Mouse (Mus musculus) layer of hippocampus, postnatal 36 days (tissue): ENCODE results near the gene Ctdsp2. TPM values are rescaled to one million over a fixed set of nuclear protein-coding genes. Genes with fewer than 3 reads are reported as not detected.

Experiments used
- DNase-seq, 2 experiments: peaks; one replicate each; pipeline ENCODE4 v3.0.0; 2022
- total RNA-seq, 2 experiments: library from RNA; stranded (reverse); gene quantifications; 2 replicates each; pipeline ENCODE4 v1.2.3; 2021

Ctdsp2 gene
- total RNA-seq, 2 experiments from 2014 or later, result 103 to 114 TPM

DNA sequence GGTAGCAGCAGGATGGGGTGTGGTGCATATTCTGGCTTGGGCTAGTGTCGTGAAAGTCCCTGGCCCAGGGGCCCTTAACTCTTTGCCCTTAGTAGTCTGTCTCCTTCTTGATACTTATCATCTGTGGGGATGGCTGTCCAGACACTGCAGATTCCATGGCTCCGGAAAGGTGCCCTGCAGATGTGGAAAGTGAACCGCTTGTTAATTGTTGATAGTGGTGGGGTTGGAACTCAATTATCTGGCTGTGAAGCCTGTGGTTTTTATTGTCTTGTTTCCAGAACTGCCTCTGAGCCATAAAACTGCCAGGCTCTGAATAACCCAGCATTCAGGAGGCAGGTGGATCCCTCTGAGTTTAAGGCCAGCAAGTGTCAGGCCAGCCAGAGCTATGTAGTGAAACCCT lies 13.2 kb downstream of the Ctdsp2 start:
- no peak for DNase-seq

DNA sequence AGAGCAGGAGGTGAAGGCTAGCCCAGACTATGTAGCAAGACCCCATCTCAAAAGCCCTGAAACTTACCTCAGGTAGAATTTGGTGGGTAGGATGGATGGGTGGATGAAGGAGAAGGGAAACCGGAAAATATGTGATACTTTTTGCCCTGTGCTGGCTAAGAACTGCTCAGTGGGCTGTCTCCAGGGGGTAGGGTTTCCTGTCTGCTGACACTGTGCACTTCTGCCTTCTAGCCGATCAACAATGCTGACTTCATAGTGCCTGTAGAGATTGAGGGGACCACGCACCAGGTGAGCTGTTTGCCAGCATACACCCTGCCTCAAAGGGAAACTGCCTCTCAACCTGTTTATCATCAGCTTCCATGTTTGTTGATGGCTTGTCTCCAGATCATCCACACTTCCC lies 15.1 kb downstream of the Ctdsp2 start:
- DNase-seq, result no peak

DNA sequence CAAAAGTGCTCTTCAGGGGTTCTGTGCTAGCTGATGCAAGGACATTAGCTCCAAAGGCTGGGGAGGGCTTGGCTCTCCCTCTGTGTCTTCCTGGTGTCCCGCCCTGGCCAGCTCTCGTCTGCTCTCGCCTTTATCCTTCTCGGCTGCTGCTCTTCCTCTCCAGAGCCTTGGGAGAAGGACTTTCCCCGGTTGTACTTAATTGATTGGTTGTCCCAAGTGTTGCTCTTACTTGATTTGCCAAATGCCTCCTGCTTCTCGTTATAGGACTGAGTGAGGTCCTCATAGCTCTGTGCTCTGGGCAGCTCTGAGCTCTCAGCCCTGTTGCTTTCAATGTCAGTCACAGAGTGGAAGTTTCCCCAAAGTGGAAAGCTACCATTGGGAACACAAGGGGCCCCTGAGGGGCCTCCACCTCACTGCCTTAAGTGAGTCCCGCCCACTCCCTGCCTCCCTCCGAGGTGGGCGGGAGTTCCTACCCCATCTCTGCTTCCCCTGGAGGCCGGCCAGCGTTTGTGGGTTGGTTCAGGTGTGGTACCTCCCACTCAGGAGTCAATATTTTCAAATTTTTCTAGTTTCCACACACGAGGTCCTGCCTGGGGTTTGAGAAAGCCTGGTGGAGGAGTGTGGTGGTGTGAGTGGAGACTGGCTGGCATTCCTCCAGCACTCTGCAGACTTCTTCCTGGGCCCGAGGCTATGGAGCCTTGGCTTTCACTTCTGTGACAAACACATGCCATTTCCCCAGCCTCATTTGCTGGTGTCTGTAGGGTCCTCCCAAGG lies 19.0 kb downstream of the Ctdsp2 start:
- no peak for DNase-seq

DNA sequence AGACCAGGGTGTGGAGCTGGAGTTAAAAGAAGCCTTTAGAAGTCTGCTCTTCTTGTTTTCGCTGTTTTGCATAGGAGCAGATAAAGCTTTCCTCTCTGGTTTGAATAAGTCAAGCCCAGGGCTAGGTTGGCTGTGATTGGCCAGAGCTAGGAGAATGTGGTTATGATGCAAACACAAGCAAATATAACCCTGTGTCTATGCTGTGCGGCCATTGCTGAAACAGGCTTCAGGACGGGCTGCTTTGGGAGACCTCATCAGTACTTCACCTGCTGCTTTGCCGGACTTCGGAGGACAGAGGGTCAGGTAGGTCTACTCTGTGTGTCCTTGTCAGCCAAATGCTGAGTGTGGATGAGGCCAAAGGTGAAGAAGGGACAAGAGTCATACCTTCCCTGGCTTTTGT lies 22.0 kb downstream of the Ctdsp2 start, which contains the start of gene Avil:
Gene Avil, plus strand, starts transcription at position 181 of the 400 bp plus-strand sequence.
- DNase-seq, result no peak

DNA sequence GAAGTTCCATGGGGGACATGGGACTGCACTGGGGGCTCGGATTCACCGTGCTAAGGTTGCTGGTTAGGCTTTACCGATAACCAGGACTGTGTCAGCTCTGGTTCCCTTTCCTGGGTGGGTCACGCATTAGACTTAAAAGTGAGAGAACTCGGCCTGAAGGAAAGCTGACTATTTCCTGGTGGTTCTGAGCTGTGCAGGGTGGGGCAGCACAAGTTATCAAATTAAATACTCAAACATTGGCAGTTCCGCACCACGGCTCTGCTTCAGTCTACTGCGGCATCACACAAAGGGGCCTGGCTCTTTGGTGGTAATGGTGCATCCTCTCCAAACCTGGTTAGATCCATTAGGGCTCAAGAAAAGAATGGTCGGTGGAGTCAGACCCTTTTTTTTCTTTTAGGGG lies 22.8 kb downstream of the Ctdsp2 start:
- no peak for DNase-seq

DNA sequence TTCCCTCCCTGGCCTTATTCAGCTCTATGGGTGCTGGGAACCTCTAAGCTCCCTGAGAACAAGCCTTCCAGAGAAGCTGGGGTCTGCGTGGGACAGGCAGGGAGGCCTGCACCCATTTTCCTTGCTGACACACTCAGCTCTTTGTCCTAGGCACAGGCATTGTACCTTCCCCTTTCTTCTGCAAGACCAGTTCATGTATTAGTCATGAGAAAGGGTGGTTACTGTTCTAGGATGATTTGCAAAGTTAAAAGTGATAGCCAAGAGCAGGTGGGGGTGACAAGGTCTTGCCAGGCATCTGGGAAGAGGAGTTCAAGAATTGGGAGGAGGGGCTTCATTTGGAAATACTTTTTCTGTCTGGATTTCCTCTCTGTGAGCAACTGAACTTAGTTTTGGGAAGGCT lies 23.5 kb downstream of the Ctdsp2 start:
- no peak for DNase-seq

DNA sequence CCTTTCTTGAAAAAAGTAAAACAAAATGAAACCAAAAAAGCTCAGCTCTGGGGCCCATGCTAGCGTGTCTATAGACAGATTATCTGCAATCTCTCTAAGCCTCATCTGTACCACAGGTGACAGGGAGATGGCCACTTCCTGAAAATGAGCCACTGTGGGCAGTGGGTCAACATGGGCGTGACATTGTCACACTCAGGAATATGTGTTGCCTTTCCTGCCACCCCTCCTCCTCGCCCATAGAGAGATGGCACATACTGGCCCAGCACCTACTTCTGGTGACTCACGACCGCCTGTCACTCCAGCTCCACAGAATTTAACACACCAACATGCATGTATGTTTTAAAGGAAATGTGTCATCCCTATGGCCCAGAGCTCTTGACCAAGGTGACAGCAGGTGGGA lies 24.2 kb downstream of the Ctdsp2 start:
- no peak for DNase-seq

DNA sequence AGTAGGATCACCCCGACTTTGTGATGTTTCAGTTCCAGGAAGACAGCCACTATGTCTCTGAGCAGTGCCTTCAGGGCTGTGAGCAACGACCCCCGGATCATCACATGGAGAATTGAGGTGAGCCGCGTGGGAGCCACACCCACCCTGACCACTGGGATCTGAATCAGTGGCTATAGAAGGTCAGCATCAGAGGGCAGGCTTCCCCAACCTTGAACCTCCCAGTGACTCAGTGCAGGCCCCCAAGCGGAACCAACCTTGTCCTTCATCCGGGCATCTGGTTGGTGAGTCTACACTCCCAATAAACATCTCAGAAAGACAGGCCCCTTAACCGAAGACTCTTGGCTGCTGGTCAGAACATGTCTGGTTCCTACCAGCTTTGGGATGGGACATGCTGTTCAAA lies 24.8 kb downstream of the Ctdsp2 start:
- DNase-seq, result no peak

DNA sequence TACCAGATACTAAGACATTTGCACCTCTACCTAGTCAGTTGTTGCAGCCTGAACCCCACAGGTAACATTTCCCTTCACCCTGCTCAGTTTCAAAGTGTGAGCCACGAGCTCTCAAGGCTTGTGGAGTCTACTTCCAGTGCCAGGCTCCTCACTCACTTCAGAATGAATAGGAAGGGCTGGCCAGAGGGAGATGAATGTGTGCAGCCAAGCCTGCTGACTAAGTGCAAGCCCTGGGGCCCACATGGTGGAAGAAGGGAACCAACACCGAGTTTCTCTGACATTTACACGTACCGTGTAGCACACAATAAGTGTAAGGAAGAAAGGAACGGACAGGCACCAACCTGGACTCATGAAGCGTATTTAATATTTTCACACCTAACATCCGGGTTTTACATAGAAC lies 25.3 kb downstream of the Ctdsp2 start:
- no peak for DNase-seq

DNA sequence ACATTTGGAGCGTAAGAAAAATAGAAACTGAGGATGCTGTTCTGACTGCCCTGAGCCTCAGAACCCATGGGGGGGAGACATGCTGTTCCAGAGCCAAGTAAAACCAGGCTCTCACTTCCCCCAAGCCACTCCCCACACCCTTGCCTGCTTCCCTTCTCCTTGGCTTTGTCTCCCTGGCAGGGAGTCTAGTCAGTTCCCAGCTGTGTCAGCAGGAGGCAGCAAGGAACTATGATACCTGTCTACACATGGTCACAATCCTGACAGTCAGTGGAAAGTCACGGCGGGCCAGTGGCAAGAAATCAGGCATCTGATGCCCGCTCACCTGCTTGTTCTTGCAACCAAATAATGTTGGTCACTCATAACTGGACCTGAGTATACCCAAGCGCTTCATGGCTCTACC lies 38.0 kb downstream of the Ctdsp2 start:
- DNase-seq, result no peak

DNA sequence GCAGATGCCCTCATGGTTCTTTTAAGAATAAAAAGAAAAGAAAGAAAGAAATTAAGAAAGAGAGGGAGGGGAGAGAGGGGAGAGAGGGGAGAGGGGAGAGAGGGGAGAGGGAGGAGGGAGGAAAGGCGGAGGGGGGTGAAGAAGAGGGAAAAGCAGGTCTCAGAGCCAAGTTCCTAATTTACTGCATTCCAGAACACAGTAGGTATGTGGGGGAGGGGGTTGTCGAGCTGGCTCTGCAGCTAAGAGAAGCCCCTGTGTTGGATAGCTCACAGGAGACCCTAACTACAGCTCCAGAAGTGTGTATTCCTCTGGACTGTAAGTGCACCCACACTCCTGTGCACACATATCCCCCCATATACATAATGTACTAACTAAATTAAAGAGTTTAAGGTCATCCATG lies 38.6 kb downstream of the Ctdsp2 start:
- no peak for DNase-seq

DNA sequence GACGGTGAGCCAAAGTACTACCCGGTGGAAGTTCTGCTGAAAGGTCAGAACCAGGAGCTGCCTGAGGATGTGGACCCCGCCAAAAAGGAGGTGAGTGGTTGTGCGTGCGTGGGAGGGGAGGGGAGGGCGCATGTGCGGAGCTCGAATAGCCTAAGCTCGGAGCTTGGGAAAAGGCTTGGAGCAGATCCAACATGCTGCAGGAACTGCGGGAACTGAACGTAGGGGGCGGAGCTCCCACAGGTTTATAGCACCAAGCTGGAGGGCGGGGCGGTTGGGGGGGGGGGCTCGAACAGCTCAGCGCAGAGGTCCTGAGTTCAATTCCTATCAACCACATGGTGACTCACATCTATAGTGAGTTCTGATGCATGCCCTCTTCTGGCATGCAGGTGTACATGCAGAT lies 39.9 kb downstream of the Ctdsp2 start:
- DNase-seq, result no peak

DNA sequence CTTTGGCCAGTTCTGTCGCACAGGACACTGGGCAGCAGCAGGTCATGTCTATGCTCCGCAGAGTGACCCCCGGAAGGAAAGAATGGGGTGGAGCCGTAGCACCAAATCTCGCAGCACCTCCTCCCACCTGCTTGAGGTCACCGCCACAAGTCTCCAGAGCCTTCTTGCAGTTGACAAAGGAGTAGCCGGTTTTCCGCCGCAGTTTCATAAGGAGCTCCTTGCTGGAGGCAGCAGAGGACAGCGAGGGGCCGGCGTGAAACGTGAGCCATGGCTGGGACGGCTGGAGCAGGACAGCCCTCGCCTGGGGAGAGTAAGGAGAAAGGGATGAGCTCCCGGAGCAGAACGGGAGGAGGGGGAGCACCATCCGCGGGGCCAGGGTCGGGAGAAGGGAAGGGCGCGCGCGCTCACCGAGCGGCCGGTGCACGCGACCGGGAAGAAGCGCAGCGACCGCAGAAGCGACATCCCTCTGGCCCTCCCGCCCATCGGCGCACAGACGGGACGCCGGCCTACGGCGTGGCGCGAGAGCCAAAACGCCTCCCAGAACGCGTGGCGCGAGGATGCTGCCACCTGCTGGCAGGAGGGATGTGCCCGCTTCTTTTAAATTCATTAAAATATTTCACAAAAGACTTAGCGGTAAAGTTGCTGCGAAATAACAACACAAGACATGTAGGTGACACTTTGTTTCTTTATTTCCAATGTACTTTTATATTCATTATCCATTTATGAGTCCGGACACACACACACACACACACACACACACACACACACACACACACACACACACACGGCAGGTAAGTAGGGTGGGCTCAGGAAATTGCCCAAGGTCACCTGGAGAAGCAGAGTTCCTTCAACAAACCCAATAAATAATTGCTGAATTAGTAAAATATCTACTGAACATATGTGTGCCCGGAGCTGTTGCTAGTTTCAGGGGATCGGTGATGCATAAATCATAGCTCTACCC lies 52.1 kb downstream of the Ctdsp2 start, which contains the start of gene Tsfm:
Gene Tsfm, minus strand, starts transcription at position 505 of the 961 bp plus-strand sequence.
- peak; percentile 90 to 92 for DNase-seq

DNA sequence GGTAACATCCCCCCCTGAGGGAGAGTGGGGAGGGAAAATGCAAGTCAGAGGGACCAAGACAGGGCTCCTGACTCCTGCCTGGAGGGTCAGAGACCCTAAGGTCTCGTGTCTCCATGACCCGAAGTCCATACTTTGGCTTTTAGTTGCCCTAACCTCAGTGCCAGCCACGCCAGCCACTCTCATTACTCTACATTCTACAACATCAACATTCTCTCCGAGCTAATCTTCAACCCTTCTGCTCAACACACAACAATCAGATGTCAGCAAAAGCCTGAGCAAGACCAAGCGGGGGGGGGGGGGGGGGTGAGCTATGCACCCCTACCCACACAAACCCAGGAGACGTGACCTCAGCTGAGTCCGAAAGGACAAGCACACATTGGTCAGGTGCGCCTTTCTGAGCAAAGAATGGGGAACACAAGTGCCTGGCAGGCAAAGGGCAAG lies 54.8 kb downstream of the Ctdsp2 start:
- DNase-seq, result no peak

DNA sequence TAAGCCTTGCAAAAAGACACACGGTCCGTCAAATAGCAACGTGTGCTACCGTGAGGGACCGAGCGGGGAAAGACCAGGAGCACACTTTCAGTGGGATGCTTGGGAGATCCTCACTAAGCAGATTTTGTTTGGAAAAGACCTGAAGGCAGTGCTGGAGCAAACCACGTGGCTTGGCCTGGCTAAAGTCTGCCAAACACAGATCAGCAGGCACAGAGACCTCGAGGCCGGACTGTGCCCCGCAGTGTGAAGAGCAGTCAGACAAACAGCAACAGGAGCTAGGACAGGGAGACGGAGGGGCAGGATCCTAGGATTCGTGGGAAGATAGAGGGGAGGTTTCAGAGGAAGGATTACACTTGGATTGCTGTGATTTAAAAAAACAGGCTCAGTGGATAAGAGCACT lies 57.8 kb downstream of the Ctdsp2 start:
- DNase-seq, result no peak

DNA sequence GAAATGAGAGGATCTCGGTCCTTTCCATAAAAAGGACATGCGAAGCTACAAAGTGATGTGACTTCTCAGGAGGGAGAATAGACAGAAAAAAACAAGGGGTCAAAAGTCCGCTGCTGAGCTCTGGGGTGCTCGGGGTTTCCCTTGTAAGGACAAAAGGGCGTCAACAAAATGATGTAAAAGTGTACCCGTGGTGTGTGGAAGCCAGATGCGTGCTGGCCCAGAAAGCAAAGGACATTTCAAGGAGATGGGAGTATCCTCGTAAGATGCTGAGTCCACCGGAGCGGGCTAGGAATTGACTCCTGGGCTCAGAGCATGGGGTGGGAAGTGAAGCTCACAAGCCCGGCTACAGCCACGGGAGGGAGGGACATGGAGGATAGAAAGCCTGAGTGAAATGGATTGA lies 59.1 kb downstream of the Ctdsp2 start:
- DNase-seq, result no peak

DNA sequence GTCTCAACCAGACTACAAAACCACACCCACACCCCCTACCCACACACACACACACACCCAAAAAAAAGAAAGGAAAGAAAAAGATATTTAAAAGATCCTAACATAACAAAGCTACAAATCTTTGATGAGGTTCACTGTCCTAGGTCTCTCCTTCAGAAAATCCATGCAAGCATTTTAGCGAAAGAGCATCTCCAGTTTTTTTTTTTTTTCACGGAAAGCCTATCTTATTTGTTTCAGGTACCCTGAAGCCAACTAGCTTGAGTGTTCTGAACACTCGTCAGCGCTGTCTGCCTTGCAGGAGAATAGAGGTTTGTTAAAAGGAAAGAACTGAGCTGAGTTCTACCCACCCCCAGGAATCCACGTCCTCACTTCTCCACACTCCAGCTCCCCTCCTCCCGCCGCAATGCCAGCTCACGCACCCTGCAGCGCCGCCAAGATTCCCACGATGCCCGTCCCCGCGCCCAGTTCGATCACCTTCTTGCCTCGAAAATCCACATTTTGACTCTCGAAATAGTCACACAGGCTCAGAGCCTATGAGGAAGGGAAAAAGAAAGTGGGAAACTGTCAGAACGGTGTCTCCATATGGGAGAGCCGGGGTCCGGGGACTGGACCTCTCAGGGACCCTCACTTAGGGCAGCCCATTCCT lies 62.2 kb downstream of the Ctdsp2 start:
- no peak for DNase-seq

DNA sequence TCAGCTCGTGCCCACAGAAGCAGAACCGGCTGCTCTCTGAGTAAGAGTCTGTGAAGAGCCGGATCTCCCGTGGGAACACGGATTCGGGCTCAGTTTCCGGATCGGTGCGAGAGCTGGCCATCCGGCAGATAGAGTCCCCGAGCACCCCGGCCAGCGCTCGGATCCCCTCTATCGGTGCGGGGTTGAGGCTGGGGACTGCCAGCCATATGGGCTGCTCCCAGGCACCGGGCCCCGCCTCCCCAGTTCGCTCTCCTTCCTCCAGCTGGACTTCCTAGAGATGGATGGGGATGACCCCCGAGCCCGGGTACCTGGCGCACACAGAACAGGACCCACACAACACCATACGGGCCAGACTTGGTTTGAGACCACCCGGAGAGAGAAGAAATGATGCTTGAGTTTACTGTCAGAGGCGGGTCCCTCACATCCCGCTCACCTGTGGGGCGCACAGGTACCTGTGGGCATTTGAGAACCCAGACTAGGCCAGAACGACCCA lies 62.8 kb downstream of the Ctdsp2 start, which contains the start of the genes Mettl1 and Eef1akmt3:
Gene Mettl1, plus strand, starts transcription at position 141 of the 493 bp plus-strand sequence.
Gene Eef1akmt3, minus strand, starts transcription at position 240 of the 493 bp plus-strand sequence.
- peak in 1 of 2 experiments; percentile 50 for DNase-seq

DNA sequence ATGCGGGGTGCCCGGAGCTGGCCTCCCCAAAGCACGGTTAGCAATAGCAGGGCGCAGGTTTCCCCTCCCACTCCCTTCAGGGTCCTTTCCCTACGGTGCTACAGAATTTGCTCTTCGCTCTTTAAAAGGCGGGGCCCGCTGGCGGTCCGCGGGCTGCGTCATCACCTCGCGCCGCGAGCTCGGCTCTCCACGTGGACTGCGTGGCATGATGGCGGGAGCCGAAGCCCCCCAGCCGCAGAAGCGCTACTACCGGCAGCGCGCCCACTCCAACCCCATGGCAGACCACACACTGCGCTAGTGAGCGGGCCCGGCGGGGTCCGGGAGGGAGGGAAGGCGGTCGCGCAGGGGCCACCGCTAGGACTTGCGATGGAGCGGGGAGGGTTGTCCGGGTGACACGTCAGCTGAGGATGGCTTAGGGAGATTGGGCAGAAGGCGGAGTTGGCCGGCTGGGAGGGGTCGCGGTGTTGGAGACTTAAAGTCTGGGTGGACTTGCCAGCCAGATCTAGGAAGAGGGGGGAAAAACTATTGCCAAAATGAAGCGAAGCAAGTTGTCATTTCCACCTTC lies 63.3 kb downstream of the Ctdsp2 start:
- DNase-seq, result peak; percentile 92

DNA sequence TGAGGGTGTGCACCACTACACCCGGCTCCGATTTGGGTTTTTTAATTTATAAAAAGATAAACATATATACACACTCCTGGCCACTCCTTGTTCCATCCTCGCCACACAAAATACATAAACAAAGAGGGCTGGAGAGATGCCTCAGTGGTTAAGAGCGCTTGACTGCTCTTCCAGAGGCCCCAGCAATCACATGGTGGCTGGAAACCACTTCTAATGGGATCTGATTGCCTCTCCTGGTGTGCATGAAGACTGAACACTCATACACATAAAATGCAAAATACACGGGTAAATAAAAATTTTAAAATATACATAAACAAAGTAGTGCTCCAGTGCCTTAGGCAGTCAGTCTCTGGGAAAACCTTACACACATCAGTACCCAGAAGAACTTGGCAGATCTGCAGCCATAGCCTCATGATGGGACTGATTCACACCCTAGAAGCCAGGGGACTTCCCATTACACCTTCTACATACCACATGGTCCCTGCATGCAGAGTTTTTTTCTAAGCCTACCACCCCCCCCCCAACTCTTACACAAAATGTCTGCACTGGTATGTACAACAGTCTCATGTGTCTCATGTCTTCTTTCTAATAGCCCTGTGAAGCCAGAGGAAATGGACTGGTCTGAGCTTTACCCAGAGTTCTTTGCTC lies 64.1 kb downstream of the Ctdsp2 start:
- DNase-seq, result no peak

DNA sequence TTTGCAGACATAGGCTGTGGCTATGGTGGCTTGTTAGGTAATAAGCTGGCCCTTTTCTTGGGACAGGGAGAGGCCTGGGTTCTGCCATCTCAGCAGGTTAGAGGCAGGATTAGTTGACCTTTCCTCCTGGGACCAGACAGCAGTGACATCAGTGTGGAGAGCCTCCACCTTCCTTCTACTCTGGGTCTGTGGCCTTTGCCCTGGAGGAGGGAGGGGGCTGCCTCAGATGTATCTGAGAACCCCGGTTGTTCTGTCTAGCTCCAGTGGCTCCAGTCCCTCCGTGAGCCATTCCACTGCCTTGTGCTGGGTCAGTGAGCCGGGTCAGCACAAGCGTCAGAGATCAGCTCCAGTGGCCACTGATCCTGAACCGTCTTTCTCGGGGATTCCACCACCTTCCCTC lies 64.7 kb downstream of the Ctdsp2 start:
- no peak for DNase-seq

DNA sequence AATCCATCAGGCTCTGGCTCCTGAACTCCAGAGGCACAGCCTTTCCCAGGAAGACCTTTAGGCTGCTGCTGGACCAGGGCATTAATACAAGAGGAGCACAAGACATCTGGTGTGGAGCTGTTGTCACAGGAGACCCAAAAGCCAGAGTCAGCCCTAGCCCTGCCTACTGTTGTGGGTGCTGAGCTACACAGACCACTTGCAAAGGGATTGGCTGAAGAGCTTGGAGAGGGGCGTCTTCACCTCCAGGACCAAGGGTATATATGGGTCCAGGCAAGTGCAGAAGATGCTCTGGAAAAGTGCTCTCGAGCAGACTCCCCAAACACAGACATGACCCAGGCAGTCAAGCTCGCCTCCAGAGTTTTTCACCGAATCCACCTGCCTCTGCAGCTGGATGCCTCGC lies 69.4 kb downstream of the Ctdsp2 start, which contains the start of gene Cyp27b1:
Gene Cyp27b1, plus strand, starts transcription at position 297 of the 400 bp plus-strand sequence.
- no peak for DNase-seq
